ENCODE assay signal across 30 mouse cellular contexts in genomic region chr2:136716400-136716799, GRCm38 (mm10). TPM values are rescaled to one million over a fixed set of nuclear protein-coding genes. Genes with fewer than 3 reads are reported as not detected.
A peak's percentile ranks its signal among the peaks of the same experiment; 100 is the strongest.
DNase-seq lines count a peak whose midpoint lies in the region; ATAC-seq and TF ChIP-seq lines count a peak whose summit lies in the region.
"Had no signal": no experiment of that assay in that cellular context is flagged by ENCODE, and none has a peak within 500 bp of the region (broad histone marks: within the 10 kb centered on the region; RNA-seq: fewer than 3 reads in every experiment).

No protein-coding gene starts in this region.

- peak overlapping the region; percentile 62 for H3K4me2 ChIP-seq in forebrain, postnatal 0 days (ENCODE audit: low read depth)
- no peak overlapping the region for H3K4me2 ChIP-seq in forebrain, embryonic 12.5 days
- H3K4me2 ChIP-seq in midbrain, embryonic 14.5 days (ENCODE audit: low read length) = peak overlapping the region; percentile 69
- H3K4me2 ChIP-seq in midbrain, embryonic 11.5 days = no peak overlapping the region
- peak overlapping the region; percentile 47 for H3K4me2 ChIP-seq in hindbrain, embryonic 16.5 days (ENCODE audit: low read length)
- peak overlapping the region; percentile 53; the same call in 1 of the 2 replicates for H3K4me2 ChIP-seq in neural tube, embryonic 14.5 days (ENCODE audit: low read depth, low read length)
- H3K4me2 ChIP-seq: embryonic facial prominence, embryonic 15.5 days; heart, embryonic 12.5 days; kidney, embryonic 15.5 days; limb, embryonic 13.5 days; liver, embryonic 12.5 days had no signal

- ATAC-seq in forebrain, postnatal 0 days = no peak
- ATAC-seq in forebrain, embryonic 12.5 days (ENCODE audit: low FRiP score) = no peak
- ATAC-seq in midbrain, embryonic 14.5 days (ENCODE audit: low FRiP score, low TSS enrichment) = no peak
- ATAC-seq in midbrain, embryonic 11.5 days (ENCODE audit: low FRiP score) = no peak
- no peak for ATAC-seq in hindbrain, embryonic 16.5 days
- ATAC-seq in neural tube, embryonic 14.5 days (ENCODE audit: low read depth) = no peak
- ATAC-seq: intestine, postnatal 0 days; liver, embryonic 12.5 days had no signal

- 73% methylated on average over 1 of the region's 1 CpGs for WGBS in forebrain, postnatal 0 days
- 91% methylated on average over 1 of the region's 1 CpGs for WGBS in forebrain, embryonic 12.5 days
- WGBS in midbrain, embryonic 14.5 days = 80% methylated on average over 1 of the region's 1 CpGs
- WGBS in midbrain, embryonic 11.5 days = 88% methylated on average over 1 of the region's 1 CpGs
- WGBS in hindbrain, embryonic 16.5 days = 79% methylated on average over 1 of the region's 1 CpGs
- WGBS in neural tube, embryonic 14.5 days = 70% methylated on average over 1 of the region's 1 CpGs
- 93% methylated on average over 1 of the region's 1 CpGs for WGBS in limb, embryonic 10.5 days

- H3K4me3 ChIP-seq in forebrain, postnatal 0 days (ENCODE audit: low read depth, low read length) = peak overlapping the region; percentile 88; the same call in 1 of the 2 replicates
- H3K4me3 ChIP-seq in forebrain, embryonic 12.5 days (replicated peaks) = no peak overlapping the region
- H3K4me3 ChIP-seq in midbrain, embryonic 14.5 days (replicated peaks; ENCODE audit: low read depth, low read length) = no peak overlapping the region
- H3K4me3 ChIP-seq in midbrain, embryonic 11.5 days (ENCODE audit: low read depth, low read length) = no peak overlapping the region
- H3K4me3 ChIP-seq in hindbrain, embryonic 16.5 days (ENCODE audit: low read length) = no peak overlapping the region
- peak overlapping the region; percentile 66; the same call in 1 of the 2 replicates for H3K4me3 ChIP-seq in neural tube, embryonic 14.5 days (ENCODE audit: low read depth, low read length)
- H3K4me3 ChIP-seq in limb, embryonic 10.5 days = no peak overlapping the region
- H3K4me3 ChIP-seq: embryonic facial prominence, embryonic 15.5 days; heart, embryonic 12.5 days; kidney, embryonic 15.5 days; limb, embryonic 13.5 days; liver, embryonic 12.5 days had no signal

- no peak for TF ChIP-seq CTCF in forebrain, postnatal 0 days (IDR thresholded peaks at IDR 0.05; ENCODE audit: low read depth)

- no peaks in the 10 kb centered on the region for H3K9me3 ChIP-seq in forebrain, postnatal 0 days (ENCODE audit: low read length)
- H3K9me3 ChIP-seq in forebrain, embryonic 12.5 days = no peaks in the 10 kb centered on the region
- no peaks in the 10 kb centered on the region for H3K9me3 ChIP-seq in midbrain, embryonic 14.5 days (ENCODE audit: control insufficient read depth, low read length)
- no peaks in the 10 kb centered on the region for H3K9me3 ChIP-seq in midbrain, embryonic 11.5 days (ENCODE audit: control insufficient read depth, low read length)
- no peaks in the 10 kb centered on the region for H3K9me3 ChIP-seq in hindbrain, embryonic 16.5 days (ENCODE audit: control insufficient read depth, low read length)
- no peaks in the 10 kb centered on the region for H3K9me3 ChIP-seq in neural tube, embryonic 14.5 days (ENCODE audit: control insufficient read depth, low read length)
- H3K9me3 ChIP-seq in limb, embryonic 10.5 days (replicated peaks) = no peaks in the 10 kb centered on the region
- H3K9me3 ChIP-seq: embryonic facial prominence, embryonic 15.5 days; heart, embryonic 12.5 days; kidney, embryonic 15.5 days; limb, embryonic 13.5 days; liver, embryonic 12.5 days had no signal

- no peak overlapping the region for H3K9ac ChIP-seq in forebrain, postnatal 0 days
- no peak overlapping the region for H3K9ac ChIP-seq in forebrain, embryonic 12.5 days
- H3K9ac ChIP-seq in midbrain, embryonic 14.5 days (replicated peaks; ENCODE audit: low read length) = no peak overlapping the region
- H3K9ac ChIP-seq in midbrain, embryonic 11.5 days (ENCODE audit: low read length) = no peak overlapping the region
- H3K9ac ChIP-seq in hindbrain, embryonic 16.5 days (ENCODE audit: low read depth, low read length) = no peak overlapping the region
- H3K9ac ChIP-seq in neural tube, embryonic 14.5 days (replicated peaks; ENCODE audit: low read depth, low read length) = no peak overlapping the region
- H3K9ac ChIP-seq: embryonic facial prominence, embryonic 15.5 days; heart, embryonic 12.5 days; kidney, embryonic 15.5 days; limb, embryonic 13.5 days; liver, embryonic 12.5 days had no signal

- H3K27me3 ChIP-seq in forebrain, postnatal 0 days (ENCODE audit: insufficient read depth, low read length) = no peaks in the 10 kb centered on the region
- no peaks in the 10 kb centered on the region for H3K27me3 ChIP-seq in forebrain, embryonic 12.5 days
- H3K27me3 ChIP-seq in midbrain, embryonic 14.5 days (ENCODE audit: control insufficient read depth, insufficient read depth, low read length) = no peaks in the 10 kb centered on the region
- H3K27me3 ChIP-seq in midbrain, embryonic 11.5 days (ENCODE audit: control insufficient read depth, insufficient read depth, low read length) = no peaks in the 10 kb centered on the region
- no peaks in the 10 kb centered on the region for H3K27me3 ChIP-seq in hindbrain, embryonic 16.5 days (replicated peaks; ENCODE audit: control insufficient read depth, insufficient read depth, low read length)
- no peaks in the 10 kb centered on the region for H3K27me3 ChIP-seq in neural tube, embryonic 14.5 days (ENCODE audit: control insufficient read depth, insufficient read depth, low read length)
- H3K27me3 ChIP-seq in limb, embryonic 10.5 days (ENCODE audit: low read depth, poor library complexity, severe bottlenecking) = peaks cover 4% of the 10 kb centered on the region; the same call in 1 of the 2 replicates
- H3K27me3 ChIP-seq: CH12.LX; heart, embryonic 12.5 days had no signal

- H3K36me3 ChIP-seq in forebrain, postnatal 0 days (ENCODE audit: insufficient read depth) = no peaks in the 10 kb centered on the region
- H3K36me3 ChIP-seq in forebrain, embryonic 12.5 days (replicated peaks) = no peaks in the 10 kb centered on the region
- H3K36me3 ChIP-seq in midbrain, embryonic 14.5 days (ENCODE audit: control insufficient read depth, insufficient read depth, low read length) = no peaks in the 10 kb centered on the region
- H3K36me3 ChIP-seq in midbrain, embryonic 11.5 days (ENCODE audit: control insufficient read depth, insufficient read depth, low read length) = no peaks in the 10 kb centered on the region
- no peaks in the 10 kb centered on the region for H3K36me3 ChIP-seq in hindbrain, embryonic 16.5 days (ENCODE audit: control insufficient read depth, insufficient read depth, low read length)
- no peaks in the 10 kb centered on the region for H3K36me3 ChIP-seq in neural tube, embryonic 14.5 days (ENCODE audit: control insufficient read depth, insufficient read depth, low read length)
- H3K36me3 ChIP-seq in limb, embryonic 10.5 days = no peaks in the 10 kb centered on the region
- H3K36me3 ChIP-seq: embryonic facial prominence, embryonic 15.5 days; G1E; heart, embryonic 12.5 days; kidney, embryonic 15.5 days; limb, embryonic 13.5 days; liver, embryonic 12.5 days had no signal

- no peak overlapping the region for H3K27ac ChIP-seq in forebrain, postnatal 0 days (ENCODE audit: low read depth, low read length)
- H3K27ac ChIP-seq in forebrain, embryonic 12.5 days = no peak overlapping the region
- no peak overlapping the region for H3K27ac ChIP-seq in midbrain, embryonic 14.5 days (replicated peaks; ENCODE audit: low read depth, low read length)
- H3K27ac ChIP-seq in midbrain, embryonic 11.5 days (ENCODE audit: low read depth, low read length) = no peak overlapping the region
- no peak overlapping the region for H3K27ac ChIP-seq in hindbrain, embryonic 16.5 days (ENCODE audit: low read depth, low read length)
- no peak overlapping the region for H3K27ac ChIP-seq in neural tube, embryonic 14.5 days (ENCODE audit: low read depth, low read length)
- no peak overlapping the region for H3K27ac ChIP-seq in limb, embryonic 10.5 days
- H3K27ac ChIP-seq: embryonic facial prominence, embryonic 15.5 days; kidney, embryonic 15.5 days; limb, embryonic 13.5 days; liver, embryonic 12.5 days had no signal

- H3K4me1 ChIP-seq in forebrain, postnatal 0 days (ENCODE audit: insufficient read depth) = peaks cover 5% of the 10 kb centered on the region
- peaks cover 10% of the 10 kb centered on the region for H3K4me1 ChIP-seq in forebrain, embryonic 12.5 days
- 0 out of 2 replicates have a peak, but pooled peaks cover 4% of the 10 kb centered on the region for H3K4me1 ChIP-seq in midbrain, embryonic 14.5 days (ENCODE audit: control insufficient read depth, insufficient read depth, low read length)
- H3K4me1 ChIP-seq in midbrain, embryonic 11.5 days (ENCODE audit: control insufficient read depth, insufficient read depth, low read length) = peaks cover 5% of the 10 kb centered on the region; the same call in 1 of the 2 replicates
- peaks cover 3% of the 10 kb centered on the region for H3K4me1 ChIP-seq in hindbrain, embryonic 16.5 days (ENCODE audit: control insufficient read depth, insufficient read depth, low read depth, low read length)
- peaks cover 5% of the 10 kb centered on the region for H3K4me1 ChIP-seq in neural tube, embryonic 14.5 days (ENCODE audit: control insufficient read depth, insufficient read depth, low read length)
- H3K4me1 ChIP-seq in limb, embryonic 10.5 days = peaks cover 24% of the 10 kb centered on the region
- H3K4me1 ChIP-seq: liver, embryonic 12.5 days had no signal

- no peak for DNase-seq in forebrain, postnatal 0 days
- no peak for DNase-seq in midbrain, embryonic 14.5 days
- no peak for DNase-seq in midbrain, embryonic 11.5 days (ENCODE audit: low spot score, missing footprints)
- no peak for DNase-seq in limb, embryonic 10.5 days (ENCODE audit: low spot score)
- DNase-seq in frontal cortex, postnatal 36 days (ENCODE audit: low spot score in 2 of 2) = no peak
- DNase-seq: adrenal gland, adult 2 months; B cell, adult 2 months; cerebellum, adult 11-12 months; cerebellum, postnatal 36 days; gastrocnemius, postnatal 10 days; heart, adult 11 months; heart, postnatal 10 days; kidney, postnatal 4 days; lung, adult 18-20 months; lung, postnatal 10 days; right cerebral cortex, adult 18-20 months; right cerebral cortex, postnatal 4 days; thymus, postnatal 14 days had no signal

RNA-seq across cellular contexts. Expression of gene Snap25, which starts 3.1 kb away (rescaled TPM):
- total RNA-seq in forebrain, postnatal 0 days (2014; rRNA removed) = 244 and 245 TPM in 2 replicates
- 171 and 278 TPM in 2 replicates for polyA plus RNA-seq in forebrain, postnatal 0 days (2015; fragmentation: Nextera tagmentation; extraction: Ambion mirVana)
- 32.0 and 37.7 TPM in 2 replicates for polyA plus RNA-seq in forebrain, embryonic 12.5 days (2016; fragmentation: Nextera tagmentation; extraction: Ambion mirVana)
- 125 and 138 TPM in 2 replicates for polyA plus RNA-seq in midbrain, embryonic 14.5 days (2014; fragmentation: Nextera tagmentation; extraction: Ambion mirVana)
- 28.3 and 34.9 TPM in 2 replicates for polyA plus RNA-seq in midbrain, embryonic 11.5 days (2014; fragmentation: Nextera tagmentation; extraction: Ambion mirVana)
- polyA plus RNA-seq in hindbrain, embryonic 16.5 days (2015; fragmentation: Nextera tagmentation; extraction: Ambion mirVana) = 326 and 328 TPM in 2 replicates
- 324 and 432 TPM in 2 replicates for polyA plus RNA-seq in neural tube, embryonic 14.5 days (2014; fragmentation: Nextera tagmentation; extraction: Ambion mirVana)
- polyA plus RNA-seq in limb, embryonic 10.5 days (2016; fragmentation: Nextera tagmentation; extraction: Ambion mirVana) = 0.36 and 0.39 TPM in 2 replicates
- total RNA-seq: CH12.LX; megakaryocyte progenitor cell, adult 5-6 weeks had no signal
- polyA plus RNA-seq: G1E had no signal

Comparison
In these comparisons a context has a peak if more than half of its experiments do, and no peak if none do; other contexts are left out.
1. H3K4me2 ChIP-seq: peak in forebrain, postnatal 0 days (single experiment), midbrain, embryonic 14.5 days (single experiment), hindbrain, embryonic 16.5 days (single experiment) and neural tube, embryonic 14.5 days (single experiment); none in forebrain, embryonic 12.5 days (single experiment) and midbrain, embryonic 11.5 days (single experiment).
2. H3K4me3 ChIP-seq: peak in forebrain, postnatal 0 days (single experiment) and neural tube, embryonic 14.5 days (single experiment); none in forebrain, embryonic 12.5 days (single experiment), midbrain, embryonic 14.5 days (single experiment), midbrain, embryonic 11.5 days (single experiment), hindbrain, embryonic 16.5 days (single experiment) and limb, embryonic 10.5 days (single experiment).
3. RNA of gene Snap25, which starts 3.1 kb away (polyA plus RNA-seq): 324 to 432 TPM in neural tube, embryonic 14.5 days, 326 to 328 TPM in hindbrain, embryonic 16.5 days, 171 to 278 TPM in forebrain, postnatal 0 days, 125 to 138 TPM in midbrain, embryonic 14.5 days, 32.0 to 37.7 TPM in forebrain, embryonic 12.5 days and 28.3 to 34.9 TPM in midbrain, embryonic 11.5 days; 0.36 to 0.39 TPM in limb, embryonic 10.5 days; every median in the first group is over 10 times any median in the second.